Mouse (Mus musculus) erythroblast, embryonic 14.5 days (primary cell): Measurements from ENCODE around the gene Hivep2.

ENCODE experiments used
- GATA1 ChIP-seq: IDR thresholded peaks from 2 replicates; pipeline ENCODE4 v1.6.1; 2012; ENCODE audit warnings: low read length, inconsistent platforms, mixed read lengths
- TAL1 ChIP-seq: IDR thresholded peaks from 3 replicates; pipeline ENCODE4 v1.6.1; 2012; ENCODE audit warnings: low read length, inconsistent platforms, mixed read lengths

- TF ChIP-seq GATA1: no peak
- no peak for TF ChIP-seq TAL1
Measured at GRCm38 (mm10) chr10:13984233-13984632, 18.4 kb downstream of the Hivep2 start.
